Mouse (Mus musculus) gastrocnemius, postnatal 10 days (tissue): ENCODE measurements around the gene Sirt4. TPM values are rescaled to one million over a fixed set of nuclear protein-coding genes. Genes with fewer than 3 reads are reported as not detected.

Source experiments
- DNase-seq: peaks from one replicate; pipeline ENCODE4 v3.0.0; 2021; ENCODE audit warnings: mixed read lengths
- total RNA-seq, 2 experiments: library from RNA; stranded (reverse); gene quantifications; 2 replicates each; pipeline ENCODE4 v1.2.3; 2021

The Sirt4 gene
- total RNA-seq, 2 experiments from 2014 or later, result 12.7 to 16.6 TPM

GRCm38 (mm10) chr5:115491771-115492322, 7.3 kb upstream of the Sirt4 start:
- DNase-seq, result peak; percentile 54

- no peak for DNase-seq
These were observed 6.6 kb upstream of the Sirt4 start for GRCm38 (mm10) chr5:115491076-115491475.

GRCm38 (mm10) chr5:115490638-115491000, 6.1 kb upstream of the Sirt4 start:
- no peak for DNase-seq

- peak; percentile 79 for DNase-seq
These were observed 5.4 kb upstream of the Sirt4 start for GRCm38 (mm10) chr5:115489699-115490637.

- DNase-seq, result peak; percentile 69
These were observed 4.5 kb upstream of the Sirt4 start for GRCm38 (mm10) chr5:115488841-115489698.

GRCm38 (mm10) chr5:115487942-115488580, 3.5 kb upstream of the Sirt4 start:
- DNase-seq, result no peak

- no peak for DNase-seq
These were observed 2.8 kb upstream of the Sirt4 start for GRCm38 (mm10) chr5:115487353-115487752.

- DNase-seq, result no peak
These were observed 2.2 kb upstream of the Sirt4 start for GRCm38 (mm10) chr5:115486726-115487125.

- DNase-seq, result no peak
These were observed 1.1 kb upstream of the Sirt4 start for GRCm38 (mm10) chr5:115485489-115486205.

GRCm38 (mm10) chr5:115484996-115485395, 471 bp upstream of the Sirt4 start:
- DNase-seq, result no peak

GRCm38 (mm10) chr5:115483385-115483784, 1.1 kb downstream of the Sirt4 start:
- DNase-seq, result no peak

GRCm38 (mm10) chr5:115482390-115483265, 1.9 kb downstream of the Sirt4 start:
- no peak for DNase-seq

- DNase-seq, result no peak
These were observed 4.4 kb downstream of the Sirt4 start for GRCm38 (mm10) chr5:115480101-115480500.

GRCm38 (mm10) chr5:115479561-115479960, 5.0 kb downstream of the Sirt4 start:
- DNase-seq, result no peak

- DNase-seq, result no peak
These were observed 8.3 kb downstream of the Sirt4 start for GRCm38 (mm10) chr5:115476107-115476727.

GRCm38 (mm10) chr5:115475337-115476106, 9.0 kb downstream of the Sirt4 start:
- DNase-seq, result peak; percentile 31

GRCm38 (mm10) chr5:115474174-115474828, 10.2 kb downstream of the Sirt4 start:
- no peak for DNase-seq

- no peak for DNase-seq
These were observed 11.3 kb downstream of the Sirt4 start for GRCm38 (mm10) chr5:115473191-115473590.
